ENCODE assay signal across 7 mouse cellular contexts in genomic region chr11:118150115-118150701, GRCm38 (mm10). TPM values are rescaled to one million over a fixed set of nuclear protein-coding genes. Genes with fewer than 3 reads are reported as not detected.
DNase-seq lines count a peak whose midpoint lies in the region; ATAC-seq lines count a peak whose summit lies in the region.

No protein-coding gene starts in this region.

- ATAC-seq in forebrain, embryonic 16.5 days: no peak; the same call in 1 of the 2 replicates
- ATAC-seq in intestine, embryonic 16.5 days: 0 out of 2 replicates have a peak, but pooled peaks have one; percentile 34
- ATAC-seq in erythroid progenitor cell, adult 5-6 weeks (replicated peaks; ENCODE audit: low FRiP score, poor library complexity, severe bottlenecking): no peak

- peak; percentile 42 to 43 for DNase-seq in kidney, postnatal 25 days
- DNase-seq in kidney, adult 18-20 months: no peak
- DNase-seq in right cerebral cortex, adult 18-20 months: peak; percentile 76
- no peak for DNase-seq in Muller cell, postnatal 12 days (ENCODE audit: inconsistent ontology term)

- 42% methylated on average over 9 of the region's 9 CpGs for WGBS in forebrain, embryonic 16.5 days
- 40% methylated on average over 9 of the region's 9 CpGs for WGBS in intestine, embryonic 16.5 days

- peaks cover 10% of the 10 kb centered on the region for H3K4me1 ChIP-seq in forebrain, embryonic 16.5 days (replicated peaks; ENCODE audit: control insufficient read depth, insufficient read depth, low read length)
- H3K4me1 ChIP-seq in intestine, embryonic 16.5 days (ENCODE audit: control insufficient read depth, insufficient read depth, low read length): peaks cover 25% of the 10 kb centered on the region

- H3K9me3 ChIP-seq in forebrain, embryonic 16.5 days (ENCODE audit: control insufficient read depth, low read length): no peaks in the 10 kb centered on the region
- 0 out of 2 replicates have a peak, but pooled peaks cover 9% of the 10 kb centered on the region for H3K9me3 ChIP-seq in intestine, embryonic 16.5 days (ENCODE audit: control insufficient read depth, low read length)

- H3K4me2 ChIP-seq in forebrain, embryonic 16.5 days (ENCODE audit: low read length): no peak overlapping the region
- H3K4me2 ChIP-seq in intestine, embryonic 16.5 days (ENCODE audit: low read depth, low read length): no peak overlapping the region

- no peak overlapping the region for H3K9ac ChIP-seq in forebrain, embryonic 16.5 days (replicated peaks; ENCODE audit: low read depth, low read length)
- H3K9ac ChIP-seq in intestine, embryonic 16.5 days (ENCODE audit: low read depth, low read length): no peak overlapping the region

- no peaks in the 10 kb centered on the region for H3K36me3 ChIP-seq in forebrain, embryonic 16.5 days (ENCODE audit: control insufficient read depth, insufficient read depth)
- H3K36me3 ChIP-seq in intestine, embryonic 16.5 days (ENCODE audit: control insufficient read depth, insufficient read depth, low read length): no peaks in the 10 kb centered on the region

- H3K4me3 ChIP-seq in forebrain, embryonic 16.5 days (replicated peaks; ENCODE audit: low read length): no peak overlapping the region
- H3K4me3 ChIP-seq in intestine, embryonic 16.5 days (ENCODE audit: low read length): no peak overlapping the region

- no peaks in the 10 kb centered on the region for H3K27me3 ChIP-seq in forebrain, embryonic 16.5 days (replicated peaks; ENCODE audit: control insufficient read depth, insufficient read depth, low read length)
- no peaks in the 10 kb centered on the region for H3K27me3 ChIP-seq in intestine, embryonic 16.5 days (replicated peaks; ENCODE audit: control insufficient read depth, insufficient read depth, low read length)

- H3K27ac ChIP-seq in forebrain, embryonic 16.5 days (ENCODE audit: low read length): peak overlapping the region; percentile 12; the same call in 1 of the 2 replicates
- H3K27ac ChIP-seq in intestine, embryonic 16.5 days (ENCODE audit: low read length): peak overlapping the region; percentile 49

RNA-seq across cellular contexts. Expression of gene Dnah17, which starts 19.8 kb away (rescaled TPM):
- 0.22 and 0.37 TPM in 2 replicates for polyA plus RNA-seq in forebrain, embryonic 16.5 days (2015; fragmentation: Nextera tagmentation; extraction: Ambion mirVana)
- polyA plus RNA-seq in intestine, embryonic 16.5 days (2015; fragmentation: Nextera tagmentation; extraction: Ambion mirVana): 0.09 and 0.13 TPM in 2 replicates
- total RNA-seq in erythroid progenitor cell, adult 5-6 weeks (2015; ENCODE audit: low replicate concordance): not detected in 2 replicates
- total RNA-seq in erythroid progenitor cell, adult 5-6 weeks (2017; ENCODE audit: low replicate concordance): not detected in 2 replicates

Comparison
In these comparisons a context has a peak if more than half of its experiments do, and no peak if none do; other contexts are left out.
1. DNase-seq: peak in kidney, postnatal 25 days (2 of 2) and right cerebral cortex, adult 18-20 months (single experiment); none in kidney, adult 18-20 months (single experiment) and Muller cell, postnatal 12 days (single experiment).